In genomic region chr5:128879092-128879491, GRCm38 (mm10) we compare ENCODE assay signal across 19 mouse cellular contexts.
DNase-seq lines count a peak whose midpoint lies in the region; ATAC-seq and TF ChIP-seq lines count a peak whose summit lies in the region.
"Had no signal": no experiment of that assay in that cellular context is flagged by ENCODE, and none has a peak within 500 bp of the region (broad histone marks: within the 10 kb centered on the region; RNA-seq: fewer than 3 reads in every experiment).

No protein-coding gene starts in this region.

- DNase-seq in heart, postnatal 4 days: peak; percentile 9
- DNase-seq in heart, adult 18-20 months: no peak
- peak; percentile 14 for DNase-seq in liver
- DNase-seq in liver, embryonic 11.5 days (ENCODE audit: low spot score): no peak
- peak; percentile 18 for DNase-seq in embryo, embryonic 9.5 days (ENCODE audit: extremely low spot score)
- DNase-seq in T-cell, adult 2 months (ENCODE audit: low spot score): no peak
- no peak for DNase-seq in cerebellum, postnatal 4 days (ENCODE audit: low spot score in 2 of 2)
- DNase-seq: adrenal gland, adult 8-10 months; cerebellum, adult 8-10 months; gastrocnemius, postnatal 25 days; layer of hippocampus, adult 9-11 months; retina, postnatal 1 day had no signal

- no peaks in the 10 kb centered on the region for H3K9me3 ChIP-seq in liver, embryonic 11.5 days (ENCODE audit: control insufficient read depth, low read length)
- H3K9me3 ChIP-seq: embryonic facial prominence, embryonic 15.5 days; forebrain, embryonic 15.5 days; intestine, embryonic 15.5 days; lung, embryonic 15.5 days; midbrain, embryonic 15.5 days had no signal

- no peak for ATAC-seq in liver, embryonic 11.5 days (replicated peaks; ENCODE audit: low FRiP score)
- ATAC-seq: forebrain, embryonic 15.5 days; intestine, embryonic 15.5 days; midbrain, embryonic 15.5 days had no signal

- TF ChIP-seq POLR2A in myocyte (IDR thresholded peaks at IDR 0.05; ENCODE audit: insufficient read length, low read depth): no peak

- H3K9ac ChIP-seq in liver, embryonic 11.5 days (ENCODE audit: low read depth, low read length): no peak overlapping the region
- H3K9ac ChIP-seq: embryonic facial prominence, embryonic 15.5 days; forebrain, embryonic 15.5 days; intestine, embryonic 15.5 days; lung, embryonic 15.5 days; midbrain, embryonic 15.5 days had no signal

- H3K4me3 ChIP-seq in liver, embryonic 11.5 days (ENCODE audit: low read depth, low read length): no peak overlapping the region
- no peak overlapping the region for H3K4me3 ChIP-seq in myocyte
- H3K4me3 ChIP-seq: embryonic facial prominence, embryonic 15.5 days; forebrain, embryonic 15.5 days; intestine, embryonic 15.5 days; lung, embryonic 15.5 days; midbrain, embryonic 15.5 days had no signal

- no peak overlapping the region for H3K4me2 ChIP-seq in liver, embryonic 11.5 days
- no peak overlapping the region for H3K4me2 ChIP-seq in myocyte (ENCODE audit: low read depth)
- H3K4me2 ChIP-seq: embryonic facial prominence, embryonic 15.5 days; forebrain, embryonic 15.5 days; heart, embryonic 11.5 days; intestine, embryonic 15.5 days; lung, embryonic 15.5 days; midbrain, embryonic 15.5 days had no signal

- H3K36me3 ChIP-seq in liver, embryonic 11.5 days (ENCODE audit: control insufficient read depth, insufficient read depth, low read length): no peaks in the 10 kb centered on the region
- no peaks in the 10 kb centered on the region for H3K36me3 ChIP-seq in myocyte (ENCODE audit: control insufficient read depth, insufficient read depth)
- H3K36me3 ChIP-seq: embryonic facial prominence, embryonic 15.5 days; forebrain, embryonic 15.5 days; intestine, embryonic 15.5 days; lung, embryonic 15.5 days; midbrain, embryonic 15.5 days had no signal

- 0 out of 2 replicates have a peak, but pooled peaks cover 5% of the 10 kb centered on the region for H3K27me3 ChIP-seq in liver, embryonic 11.5 days (replicated peaks; ENCODE audit: control insufficient read depth, insufficient read depth, low read length)
- H3K27me3 ChIP-seq in myocyte (ENCODE audit: control insufficient read depth, insufficient read depth, insufficient read length): no peaks in the 10 kb centered on the region
- H3K27me3 ChIP-seq: forebrain, embryonic 15.5 days; intestine, embryonic 15.5 days; lung, embryonic 15.5 days; midbrain, embryonic 15.5 days had no signal

- H3K27ac ChIP-seq in liver, embryonic 11.5 days (ENCODE audit: low read depth, low read length): no peak overlapping the region
- H3K27ac ChIP-seq: embryonic facial prominence, embryonic 15.5 days; forebrain, embryonic 15.5 days; intestine, embryonic 15.5 days; lung, embryonic 15.5 days; midbrain, embryonic 15.5 days had no signal

- 30% methylated on average over 3 of the region's 3 CpGs for WGBS in liver, embryonic 11.5 days

- no peaks in the 10 kb centered on the region for H3K79me2 ChIP-seq in myocyte (ENCODE audit: control insufficient read depth, insufficient read depth)

- H3K4me1 ChIP-seq in liver, embryonic 11.5 days (replicated peaks; ENCODE audit: control insufficient read depth, insufficient read depth, low read length): no peaks in the 10 kb centered on the region
- H3K4me1 ChIP-seq: embryonic facial prominence, embryonic 15.5 days; lung, embryonic 15.5 days had no signal

- H3ac ChIP-seq in myocyte (ENCODE audit: control insufficient read depth, insufficient read length): no peak overlapping the region

TF ChIP-seq in myocyte, 11 proteins besides CTCF, POLR2A, EP300 and RAD21:
- TF ChIP-seq TCF3 (IDR thresholded peaks at IDR 0.05; ENCODE audit: insufficient read length, low read depth) (no peak), REST (IDR thresholded peaks at IDR 0.05; ENCODE audit: insufficient read depth, insufficient read length) (peak; percentile 18)

Comparison
In these comparisons a context has a peak if more than half of its experiments do, and no peak if none do; other contexts are left out.
1. DNase-seq: peak in heart, postnatal 4 days (single experiment), liver (single experiment) and embryo, embryonic 9.5 days (single experiment); none in heart, adult 18-20 months (0 of 2), liver, embryonic 11.5 days (single experiment), T-cell, adult 2 months (single experiment) and cerebellum, postnatal 4 days (0 of 2).